Mouse (Mus musculus) limb, embryonic 13.5 days (tissue): Measurements from ENCODE around the gene Nabp2. TPM values are rescaled to one million over a fixed set of nuclear protein-coding genes. Genes with fewer than 3 reads are reported as not detected.
A peak's percentile ranks its signal among the peaks of the same experiment; 100 is the strongest.

ENCODE experiments used
- ATAC-seq: fragments of 200-750 bp; cut with Nextera tagmentation; 2 replicates; pipeline ENCODE4 v1.8.0; 2017; ENCODE audit warnings: low read depth, moderate number of reproducible peaks, moderate TSS enrichment; ENCODE audit not compliant: low FRiP score
- H3K27ac ChIP-seq: fragments of 300-500 bp; sonication (generic); 2 replicates; pipeline ENCODE4 v1.5.1; 2015; ENCODE audit warnings: inconsistent platforms, mild to moderate bottlenecking, moderate library complexity
- H3K27me3 ChIP-seq: fragments of 300-500 bp; sonication (generic); 2 replicates; pipeline ENCODE4 v1.6.1; 2015; ENCODE audit warnings: mild to moderate bottlenecking, inconsistent platforms
- H3K36me3 ChIP-seq: fragments of 300-500 bp; sonication (generic); 2 replicates; pipeline ENCODE4 v1.6.1; 2015; ENCODE audit warnings: inconsistent platforms, mild to moderate bottlenecking, moderate library complexity
- H3K4me1 ChIP-seq: fragments of 300-500 bp; sonication (generic); 2 replicates; pipeline ENCODE4 v1.6.1; 2015; ENCODE audit warnings: inconsistent platforms
- H3K4me2 ChIP-seq: fragments of 300-500 bp; sonication (generic); replicated peaks from 2 replicates; pipeline ENCODE4 v1.6.1; 2015; ENCODE audit warnings: inconsistent platforms, mild to moderate bottlenecking, moderate library complexity
- H3K4me3 ChIP-seq: fragments of 300-500 bp; sonication (generic); 2 replicates; pipeline ENCODE4 v1.5.1; 2015; ENCODE audit warnings: moderate library complexity, mild to moderate bottlenecking, inconsistent platforms
- H3K9ac ChIP-seq: fragments of 300-500 bp; sonication (generic); 2 replicates; pipeline ENCODE4 v1.6.1; 2015; ENCODE audit warnings: mild to moderate bottlenecking, inconsistent platforms
- H3K9me3 ChIP-seq: fragments of 300-500 bp; sonication (generic); 2 replicates; pipeline ENCODE4 v1.6.1; 2016; ENCODE audit warnings: inconsistent platforms
- WGBS: fragments of 180-500 bp; shearing (Covaris S2); methylation state at CpG from one replicate; pipeline ENCODE4 v1.1.7; 2015; 5-methylcytosine and 5-hydroxymethylcytosine counted together
- polyA plus RNA-seq: library from polyadenylated mRNA; unstranded; fragments of >200 nt; fragmentation: Nextera tagmentation; extraction: Ambion mirVana; gene quantifications from 2 replicates; pipeline ENCODE4 v1.2.1, GENCODE M21; 2015

Gene Nabp2
- polyA plus RNA-seq, 1 experiment from 2014 or later: 60.6 TPM

DNA sequence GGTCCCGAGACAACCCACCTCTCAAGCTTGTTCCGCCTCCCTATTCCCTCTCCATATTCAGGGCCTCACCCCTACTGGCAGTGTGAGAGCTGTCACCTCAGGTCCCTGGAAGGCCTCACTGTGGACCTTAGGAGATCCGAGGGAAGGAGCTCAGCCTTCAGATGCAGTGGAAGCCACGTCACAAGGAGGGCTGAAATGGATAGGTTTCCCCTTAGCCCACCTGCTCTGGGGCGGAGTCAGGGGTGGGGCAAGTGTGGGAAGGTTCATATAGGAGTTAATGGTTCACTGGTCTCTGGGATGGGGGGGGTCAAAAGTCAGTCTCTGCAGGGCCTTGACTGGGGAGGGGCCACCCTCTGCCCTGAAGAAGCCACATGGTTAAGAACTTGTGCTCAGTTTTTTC lies 11.0 kb downstream of the Nabp2 start:
- ATAC-seq: peak; percentile 19; the same call in 1 of the 2 replicates
- Histone ChIP-seq H3K27ac (0 out of 2 replicates have a peak overlapping the region, but pooled peaks have one; percentile 10), H3K9me3 (no peaks in the 10 kb centered on the region), H3K36me3 (peaks cover 24% of the 10 kb centered on the region), H3K27me3 (no peaks in the 10 kb centered on the region), H3K9ac (peak overlapping the region; percentile 25; the same call in 1 of the 2 replicates), H3K4me1 (peaks cover 15% of the 10 kb centered on the region), H3K4me2 (0 out of 2 replicates have a peak overlapping the region, but pooled peaks have one; percentile 21), H3K4me3 (no peak overlapping the region)
- WGBS: 16% methylated on average over 5 of the region's 5 CpGs

DNA sequence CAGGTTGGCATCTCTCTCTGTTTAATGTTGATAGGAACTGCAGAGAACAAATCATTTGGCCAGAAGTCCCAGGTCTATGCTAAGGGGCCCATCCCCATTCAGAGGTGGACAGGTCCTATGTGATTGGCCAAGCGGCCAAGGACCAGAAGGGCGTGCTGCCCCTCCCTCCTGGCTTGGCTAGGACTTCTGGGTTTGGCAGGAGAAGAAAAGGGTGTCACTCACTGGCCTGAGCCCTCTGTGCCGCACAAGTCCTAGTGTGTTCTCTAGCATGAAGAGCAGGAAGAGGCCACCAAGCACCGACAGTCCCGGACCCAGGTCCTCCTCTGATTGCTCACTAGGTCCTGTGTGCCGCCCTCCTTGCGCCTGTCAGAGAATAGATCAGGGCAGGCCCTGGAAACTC lies 13.8 kb downstream of the Nabp2 start:
- Histone ChIP-seq H3K4me3 (no peak overlapping the region), H3K4me1 (peaks cover 15% of the 10 kb centered on the region), H3K36me3 (peaks cover 49% of the 10 kb centered on the region), H3K27me3 (no peaks in the 10 kb centered on the region), H3K9me3 (no peaks in the 10 kb centered on the region), H3K27ac (no peak overlapping the region), H3K4me2 (no peak overlapping the region), H3K9ac (no peak overlapping the region; the same call in 1 of the 2 replicates)
- WGBS: 69% methylated on average over 7 of the region's 7 CpGs
- no peak for ATAC-seq

GRCm38 (mm10) chr10:128396716-128397264 lies 14.5 kb downstream of the Nabp2 start:
- Histone ChIP-seq H3K4me1 (peaks cover 15% of the 10 kb centered on the region), H3K27ac (no peak overlapping the region), H3K9ac (no peak overlapping the region), H3K4me3 (no peak overlapping the region), H3K9me3 (no peaks in the 10 kb centered on the region), H3K4me2 (no peak overlapping the region), H3K36me3 (peaks cover 56% of the 10 kb centered on the region), H3K27me3 (no peaks in the 10 kb centered on the region)
- WGBS: 69% methylated on average over 10 of the region's 10 CpGs
- ATAC-seq: no peak

- Histone ChIP-seq H3K9ac (no peak overlapping the region), H3K4me3 (no peak overlapping the region), H3K4me2 (no peak overlapping the region), H3K4me1 (peaks cover 14% of the 10 kb centered on the region), H3K27me3 (no peaks in the 10 kb centered on the region), H3K9me3 (no peaks in the 10 kb centered on the region), H3K27ac (no peak overlapping the region), H3K36me3 (peaks cover 62% of the 10 kb centered on the region)
- ATAC-seq: no peak
- 72% methylated on average over 11 of the region's 11 CpGs for WGBS
These were observed 15.1 kb downstream of the Nabp2 start for GRCm38 (mm10) chr10:128396017-128396673.

DNA sequence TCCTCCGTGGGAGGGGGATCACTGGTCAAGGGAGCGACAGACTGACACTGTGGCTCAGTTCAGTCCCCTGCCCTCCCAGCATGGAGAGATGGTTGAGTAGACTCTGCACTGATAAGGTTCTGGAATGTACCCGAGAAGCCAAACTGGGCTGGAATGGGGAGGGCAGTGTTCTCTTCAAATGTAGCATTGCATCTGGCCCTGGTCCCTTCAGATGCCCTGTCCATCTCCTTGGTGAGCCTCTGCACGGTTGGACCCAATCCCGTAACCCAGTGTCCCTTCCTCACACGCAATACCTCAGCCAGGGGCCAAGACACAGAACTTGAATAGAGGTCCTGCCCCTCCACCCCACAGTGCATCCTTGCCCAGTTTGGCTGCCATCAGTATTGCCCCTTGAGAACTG lies 19.4 kb downstream of the Nabp2 start:
- H3K4me1 ChIP-seq: no peaks in the 10 kb centered on the region
- H3K9me3 ChIP-seq: no peaks in the 10 kb centered on the region
- H3K9ac ChIP-seq: no peak overlapping the region
- H3K27ac ChIP-seq: no peak overlapping the region
- H3K36me3 ChIP-seq: peaks cover 98% of the 10 kb centered on the region
- ATAC-seq: no peak
- no peaks in the 10 kb centered on the region for H3K27me3 ChIP-seq
- 80% methylated on average over 6 of the region's 6 CpGs for WGBS
- H3K4me2 ChIP-seq: no peak overlapping the region
- H3K4me3 ChIP-seq: no peak overlapping the region

DNA sequence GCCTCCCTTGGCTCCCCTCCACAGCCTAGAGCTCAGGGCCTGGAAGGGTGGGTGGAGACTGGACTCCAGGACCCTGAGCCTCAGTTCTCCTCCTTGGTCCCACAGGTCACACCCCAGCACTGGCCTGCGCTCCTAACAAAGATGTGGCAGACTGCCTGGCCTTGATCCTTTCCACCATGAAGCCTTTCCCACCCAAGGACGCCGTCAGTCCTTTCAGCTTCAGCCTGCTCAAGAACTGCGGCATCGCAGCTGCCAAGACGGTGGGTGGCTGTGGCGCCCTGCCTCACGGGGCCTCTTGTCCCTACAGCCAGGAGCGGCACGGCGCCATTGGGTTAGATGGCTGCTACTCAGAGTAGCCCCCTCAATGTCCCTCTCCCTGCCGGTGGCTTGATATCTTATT lies 20.9 kb downstream of the Nabp2 start:
- 92% methylated on average over 12 of the region's 12 CpGs for WGBS
- H3K9ac ChIP-seq: no peak overlapping the region
- no peak overlapping the region for H3K4me3 ChIP-seq
- H3K27ac ChIP-seq: no peak overlapping the region
- H3K36me3 ChIP-seq: peaks cover 99% of the 10 kb centered on the region
- no peaks in the 10 kb centered on the region for H3K27me3 ChIP-seq
- no peaks in the 10 kb centered on the region for H3K9me3 ChIP-seq
- H3K4me2 ChIP-seq: no peak overlapping the region
- ATAC-seq: no peak
- no peaks in the 10 kb centered on the region for H3K4me1 ChIP-seq

- 83% methylated on average over 6 of the region's 6 CpGs for WGBS
- H3K4me3 ChIP-seq: no peak overlapping the region
- H3K27me3 ChIP-seq: no peaks in the 10 kb centered on the region
- no peak overlapping the region for H3K9ac ChIP-seq
- H3K4me1 ChIP-seq: no peaks in the 10 kb centered on the region
- ATAC-seq: no peak
- H3K27ac ChIP-seq: no peak overlapping the region
- no peaks in the 10 kb centered on the region for H3K9me3 ChIP-seq
- H3K36me3 ChIP-seq: peaks cover 100% of the 10 kb centered on the region
- H3K4me2 ChIP-seq: no peak overlapping the region
These were observed 21.7 kb downstream of the Nabp2 start for GRCm38 (mm10) chr10:128389570-128389969.

- ATAC-seq: no peak
- no peaks in the 10 kb centered on the region for H3K9me3 ChIP-seq
- H3K4me2 ChIP-seq: no peak overlapping the region
- WGBS: 90% methylated on average over 14 of the region's 14 CpGs
- H3K36me3 ChIP-seq: peaks cover 100% of the 10 kb centered on the region
- H3K9ac ChIP-seq: no peak overlapping the region
- no peak overlapping the region for H3K27ac ChIP-seq
- no peak overlapping the region for H3K4me3 ChIP-seq
- H3K27me3 ChIP-seq: no peaks in the 10 kb centered on the region
- no peaks in the 10 kb centered on the region for H3K4me1 ChIP-seq
These were observed 22.4 kb downstream of the Nabp2 start for GRCm38 (mm10) chr10:128388941-128389340.

GRCm38 (mm10) chr10:128385902-128386301 lies 25.4 kb downstream of the Nabp2 start:
- Histone ChIP-seq H3K27me3 (no peaks in the 10 kb centered on the region), H3K27ac (no peak overlapping the region), H3K36me3 (peaks cover 98% of the 10 kb centered on the region), H3K4me1 (no peaks in the 10 kb centered on the region), H3K9me3 (no peaks in the 10 kb centered on the region), H3K9ac (no peak overlapping the region), H3K4me3 (no peak overlapping the region), H3K4me2 (no peak overlapping the region)
- WGBS: 91% methylated on average over 7 of the region's 7 CpGs
- no peak for ATAC-seq

DNA sequence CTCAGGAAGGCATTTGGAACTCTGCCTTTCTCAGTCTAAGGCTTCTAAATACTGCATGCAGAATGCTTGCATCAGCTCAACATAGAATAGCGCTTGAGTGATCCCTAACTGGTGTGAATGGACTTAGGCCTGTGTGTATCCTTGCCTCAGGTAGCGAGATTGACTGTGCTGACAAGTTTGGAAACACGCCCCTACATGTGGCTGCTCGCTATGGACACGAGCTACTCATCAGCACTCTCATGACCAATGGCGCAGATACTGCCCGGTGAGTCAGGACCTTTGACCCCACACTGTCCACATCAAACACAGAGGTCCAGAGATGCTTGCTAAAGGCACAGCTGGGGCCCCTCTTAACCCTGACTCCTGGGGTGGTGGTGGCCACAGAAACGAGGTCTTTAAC lies 28.8 kb downstream of the Nabp2 start:
- H3K9ac ChIP-seq: no peak overlapping the region
- peaks cover 10% of the 10 kb centered on the region for H3K4me1 ChIP-seq
- H3K9me3 ChIP-seq: no peaks in the 10 kb centered on the region
- no peak for ATAC-seq
- no peak overlapping the region for H3K4me3 ChIP-seq
- 84% methylated on average over 8 of the region's 8 CpGs for WGBS
- H3K36me3 ChIP-seq: peaks cover 92% of the 10 kb centered on the region
- no peaks in the 10 kb centered on the region for H3K27me3 ChIP-seq
- H3K4me2 ChIP-seq: no peak overlapping the region
- H3K27ac ChIP-seq: no peak overlapping the region

DNA sequence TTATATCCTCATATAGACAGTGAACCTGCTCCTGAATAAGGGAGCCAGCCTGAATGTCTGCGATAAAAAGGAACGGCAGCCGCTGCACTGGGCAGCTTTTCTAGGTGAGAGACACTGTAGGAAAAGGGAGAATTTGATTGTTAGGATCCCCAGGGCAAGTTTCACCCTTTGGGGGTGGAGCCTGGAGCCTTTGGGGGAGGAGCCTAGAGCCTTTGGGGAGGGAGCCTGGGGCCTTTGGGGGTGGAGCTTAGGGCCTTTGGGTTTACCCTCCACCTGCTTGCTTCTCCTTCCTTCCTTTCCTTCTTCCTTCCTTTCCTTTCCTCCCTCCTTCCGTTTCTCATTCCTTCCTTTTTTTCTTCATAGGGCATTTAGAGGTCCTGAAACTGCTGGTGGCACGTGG lies 30.7 kb downstream of the Nabp2 start:
- no peaks in the 10 kb centered on the region for H3K27me3 ChIP-seq
- no peak overlapping the region for H3K4me3 ChIP-seq
- no peak overlapping the region for H3K4me2 ChIP-seq
- peaks cover 18% of the 10 kb centered on the region for H3K4me1 ChIP-seq
- peaks cover 73% of the 10 kb centered on the region for H3K36me3 ChIP-seq
- ATAC-seq: no peak
- no peak overlapping the region for H3K27ac ChIP-seq
- 83% methylated on average over 5 of the region's 5 CpGs for WGBS
- no peak overlapping the region for H3K9ac ChIP-seq
- no peaks in the 10 kb centered on the region for H3K9me3 ChIP-seq

DNA sequence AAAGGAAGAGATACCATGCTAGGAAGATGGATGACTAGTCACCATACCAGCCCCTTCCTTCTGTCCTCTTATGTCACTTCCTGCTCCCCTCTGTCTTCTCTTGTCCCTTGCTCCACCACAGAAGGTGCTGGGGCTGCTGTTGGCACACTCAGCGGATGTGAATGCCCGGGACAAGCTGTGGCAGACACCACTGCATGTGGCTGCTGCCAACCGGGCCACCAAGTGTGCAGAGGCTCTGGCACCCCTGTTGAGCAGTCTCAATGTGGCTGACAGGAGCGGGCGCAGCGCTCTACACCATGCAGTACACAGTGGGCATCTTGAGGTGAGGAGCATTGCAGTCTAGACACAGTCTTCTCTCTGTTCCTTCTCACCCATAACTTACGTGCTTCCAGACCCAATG lies 32.0 kb downstream of the Nabp2 start:
- Histone ChIP-seq H3K36me3 (peaks cover 60% of the 10 kb centered on the region), H3K9me3 (no peaks in the 10 kb centered on the region), H3K4me3 (no peak overlapping the region), H3K9ac (peak overlapping the region; percentile 20; the same call in 1 of the 2 replicates), H3K4me1 (peaks cover 18% of the 10 kb centered on the region), H3K27me3 (no peaks in the 10 kb centered on the region), H3K4me2 (no peak overlapping the region), H3K27ac (no peak overlapping the region)
- ATAC-seq: no peak
- WGBS: 94% methylated on average over 7 of the region's 7 CpGs

GRCm38 (mm10) chr10:128378462-128378861 lies 32.8 kb downstream of the Nabp2 start:
- Histone ChIP-seq H3K36me3 (peaks cover 52% of the 10 kb centered on the region), H3K4me2 (peak overlapping the region; percentile 85), H3K27ac (no peak overlapping the region; the same call in 1 of the 2 replicates), H3K9me3 (no peaks in the 10 kb centered on the region), H3K27me3 (no peaks in the 10 kb centered on the region), H3K4me1 (peaks cover 18% of the 10 kb centered on the region), H3K9ac (peak overlapping the region; percentile 99), H3K4me3 (peak overlapping the region; percentile 91)
- no peak for ATAC-seq
- WGBS: 59% methylated on average over 3 of the region's 3 CpGs
